Mouse (Mus musculus) liver (tissue): ENCODE data around the gene Csta1.
"Not testable (repeated sequence)": the region's sequence is repeated elsewhere in the genome, so short reads cannot be mapped to it uniquely, and the experiment has no call there.

ENCODE experiments used
- DNase-seq: peaks from one replicate; pipeline ENCODE4 v3.0.0-alpha.2; 2020; ENCODE audit warnings: mixed read lengths

Csta1 gene

GRCm38 (mm10) chr16:36131141-36131540 is at the start of gene Csta1:
Csta1 (minus strand) TSS chr16:36131241.
- DNase-seq: no peak

GRCm38 (mm10) chr16:36179910-36180309 is 48.9 kb upstream of the Csta1 start:
- no peak for DNase-seq

- no peak for DNase-seq
Observed at GRCm38 (mm10) chr16:36176108-36176507, 45.1 kb upstream of the Csta1 start.

- not testable (repeated sequence) for DNase-seq
Observed at GRCm38 (mm10) chr16:36167841-36168240, 36.8 kb upstream of the Csta1 start.

- DNase-seq: no peak
Observed at GRCm38 (mm10) chr16:36156402-36156975, 25.4 kb upstream of the Csta1 start, which contains the start of gene Stfa2l1. Stfa2l1 (plus strand) TSS chr16:36156811.

- no peak for DNase-seq
Observed at GRCm38 (mm10) chr16:36138201-36138600, 7.2 kb upstream of the Csta1 start.

GRCm38 (mm10) chr16:36128092-36128491 is 2.9 kb downstream of the Csta1 start:
- no peak for DNase-seq

GRCm38 (mm10) chr16:36115751-36116150 is 15.3 kb downstream of the Csta1 start:
- not testable (repeated sequence) for DNase-seq

- not testable (repeated sequence) for DNase-seq
Observed at GRCm38 (mm10) chr16:36111486-36111885, 19.6 kb downstream of the Csta1 start.

- DNase-seq: no peak
Observed at GRCm38 (mm10) chr16:36102211-36102610, 28.8 kb downstream of the Csta1 start.

GRCm38 (mm10) chr16:36101526-36101925 is 29.5 kb downstream of the Csta1 start:
- DNase-seq: no peak

- not testable (repeated sequence) for DNase-seq
Observed at GRCm38 (mm10) chr16:36097813-36098499, 33.1 kb downstream of the Csta1 start.

GRCm38 (mm10) chr16:36094079-36094478 is 37.0 kb downstream of the Csta1 start:
- DNase-seq: no peak

GRCm38 (mm10) chr16:36090785-36091509 is 40.1 kb downstream of the Csta1 start:
- no peak for DNase-seq

- no peak for DNase-seq
Observed at GRCm38 (mm10) chr16:36089850-36090616, 41.0 kb downstream of the Csta1 start.

- no peak for DNase-seq
Observed at GRCm38 (mm10) chr16:36089065-36089464, 42.0 kb downstream of the Csta1 start.

GRCm38 (mm10) chr16:36087846-36088245 is 43.2 kb downstream of the Csta1 start:
- DNase-seq: peak; percentile 16

GRCm38 (mm10) chr16:36079916-36080315 is 51.1 kb downstream of the Csta1 start:
- no peak for DNase-seq

- no peak for DNase-seq
Observed at GRCm38 (mm10) chr16:36074772-36075171, 56.3 kb downstream of the Csta1 start.

- no peak for DNase-seq
Observed at GRCm38 (mm10) chr16:36072410-36073011, 58.5 kb downstream of the Csta1 start.

GRCm38 (mm10) chr16:36071450-36072379 is 59.3 kb downstream of the Csta1 start, which contains the start of the genes Fam162a and Ccdc58:
Fam162a (minus strand) TSS chr16:36071594.
Ccdc58 (plus strand) TSS chr16:36071685.
- DNase-seq: peak; percentile 95
